Mouse (Mus musculus): ENCODE measurements around the gene Adam30.
"Not testable (repeated sequence)": the region's sequence is repeated elsewhere in the genome, so short reads cannot be mapped to it uniquely, and the experiment has no call there.

Gene Adam30

GRCm38 (mm10) chr3:98160330-98160729, at the start of gene Adam30:
Adam30 (plus strand) TSS chr3:98160630.
- DNase-seq (ENCODE audit: low read depth, low spot score) = no peak

DNA sequence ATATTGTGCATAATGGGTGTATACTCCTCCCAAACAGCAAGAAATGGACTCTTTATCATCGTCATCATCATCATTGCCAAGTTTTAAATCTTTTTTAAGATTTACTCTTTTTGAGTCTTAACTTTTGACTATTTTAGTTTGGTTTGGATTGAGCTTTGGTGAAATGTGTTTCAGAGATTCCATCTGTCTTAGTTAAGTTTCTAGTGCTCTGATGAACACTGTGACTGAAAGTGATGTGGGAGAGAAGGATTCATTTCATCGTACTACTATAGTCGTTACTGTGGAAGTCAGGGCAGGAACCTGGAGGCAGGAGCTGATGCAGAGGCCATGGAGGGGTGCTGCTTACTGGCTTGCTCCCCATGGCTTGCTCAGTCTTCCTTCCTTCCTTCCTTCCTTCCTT, 42.2 kb upstream of the Adam30 start:
- peak; percentile 23 for DNase-seq (ENCODE audit: low read depth, low spot score)

DNA sequence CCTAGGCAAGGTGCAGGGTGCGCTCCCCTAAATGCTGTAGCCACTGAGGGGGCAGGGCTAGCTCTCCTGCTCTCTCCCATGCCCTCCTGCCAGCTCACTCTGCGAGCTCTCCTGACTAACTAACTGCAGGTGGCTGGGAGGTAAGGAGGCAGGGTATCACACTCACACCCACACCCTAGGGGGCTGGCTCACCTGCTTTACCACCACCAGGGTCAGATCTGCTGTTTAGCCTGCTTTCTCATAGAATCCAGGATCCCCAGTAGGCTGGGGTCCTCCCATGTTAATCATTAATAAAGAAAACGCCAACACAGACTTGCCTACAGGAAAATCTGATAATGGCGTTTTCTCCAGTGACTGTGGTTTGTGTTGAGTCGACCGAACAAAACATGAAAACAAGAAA, 41.1 kb upstream of the Adam30 start:
- no peak for DNase-seq (ENCODE audit: low read depth, low spot score)

DNA sequence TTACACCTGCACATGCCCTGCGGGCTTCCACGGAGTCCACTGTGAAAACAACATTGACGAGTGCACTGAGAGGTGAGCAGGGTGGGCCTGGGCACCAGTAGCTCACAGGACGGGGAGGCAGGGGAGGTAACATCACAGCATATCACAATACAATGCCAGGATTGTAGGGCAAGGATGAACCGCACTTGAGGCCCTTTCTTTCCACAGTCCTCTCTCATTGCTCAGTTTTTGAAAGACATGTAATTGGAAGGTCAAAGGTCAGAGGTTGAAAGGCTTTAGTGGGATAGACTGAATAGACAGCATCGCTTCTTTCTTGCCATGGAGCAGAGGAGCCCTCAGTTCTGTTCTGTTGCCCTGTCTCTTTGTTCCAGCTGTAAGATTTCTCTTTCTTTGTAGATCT, 39.5 kb upstream of the Adam30 start:
- no peak for DNase-seq (ENCODE audit: low read depth, low spot score)

DNA sequence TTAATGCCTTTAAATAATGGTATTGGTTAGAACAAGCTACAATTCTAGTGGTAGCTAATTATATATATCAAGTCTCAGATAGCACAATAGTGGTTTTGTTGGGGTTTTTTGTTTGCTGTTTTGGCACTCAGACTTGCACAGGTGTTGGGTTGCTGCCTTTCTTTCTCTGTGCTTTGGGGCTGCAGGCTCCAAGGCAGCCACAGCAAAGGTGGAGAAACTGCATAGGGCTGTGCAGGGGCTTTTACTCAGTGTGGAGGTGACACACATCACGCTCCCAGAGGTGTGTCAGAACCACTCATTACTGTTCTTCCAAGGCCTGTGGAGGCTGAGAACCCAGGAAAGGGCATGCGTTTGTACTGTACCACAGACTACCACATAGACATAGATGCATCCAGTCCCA, 32.7 kb upstream of the Adam30 start:
- no peak for DNase-seq (ENCODE audit: low read depth, low spot score)

GRCm38 (mm10) chr3:98128716-98129115, 31.7 kb upstream of the Adam30 start:
- DNase-seq (ENCODE audit: low read depth, low spot score) = no peak

GRCm38 (mm10) chr3:98132140-98132539, 28.3 kb upstream of the Adam30 start:
- DNase-seq (ENCODE audit: low read depth, low spot score) = not testable (repeated sequence)

DNA sequence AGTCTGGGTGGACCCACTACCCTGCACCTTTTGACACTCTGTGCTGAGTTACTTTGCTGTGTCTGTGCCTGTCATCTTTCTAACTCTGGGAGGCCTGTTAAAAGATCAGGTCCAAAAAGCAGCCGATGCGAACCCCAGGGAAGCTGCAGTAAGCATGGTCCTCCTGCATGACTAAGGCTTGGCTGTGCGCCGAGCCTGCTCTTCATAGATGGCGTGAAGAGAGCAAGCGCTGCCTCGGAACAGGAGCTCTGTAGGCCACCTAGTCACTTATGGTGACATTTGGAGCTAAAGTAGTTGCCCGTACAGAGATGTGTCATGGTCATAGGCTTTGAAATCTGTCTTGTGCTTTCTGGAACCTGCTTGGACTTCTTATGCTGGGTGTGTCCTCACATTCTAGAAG, 27.8 kb upstream of the Adam30 start:
- DNase-seq (ENCODE audit: low read depth, low spot score) = no peak

GRCm38 (mm10) chr3:98141456-98141855, 19.0 kb upstream of the Adam30 start:
- DNase-seq (ENCODE audit: low read depth, low spot score) = no peak

DNA sequence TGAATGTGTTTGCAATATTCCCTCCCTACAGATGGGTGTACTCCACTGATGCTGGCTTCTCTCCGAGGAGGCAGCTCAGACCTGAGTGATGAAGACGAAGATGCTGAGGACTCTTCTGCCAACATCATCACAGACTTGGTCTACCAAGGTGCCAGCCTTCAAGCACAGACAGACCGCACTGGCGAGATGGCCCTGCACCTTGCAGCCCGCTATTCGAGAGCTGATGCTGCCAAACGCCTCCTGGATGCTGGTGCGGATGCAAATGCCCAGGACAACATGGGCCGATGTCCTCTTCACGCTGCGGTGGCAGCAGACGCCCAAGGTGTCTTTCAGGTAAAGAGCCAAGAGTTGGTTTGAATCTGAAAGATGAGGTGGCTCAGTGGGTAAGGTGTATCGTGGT, 17.6 kb upstream of the Adam30 start:
- no peak for DNase-seq (ENCODE audit: low read depth, low spot score)

- no peak for DNase-seq (ENCODE audit: low read depth, low spot score)
These were observed 15.2 kb upstream of the Adam30 start for GRCm38 (mm10) chr3:98145204-98145603.

GRCm38 (mm10) chr3:98146471-98147410, 13.7 kb upstream of the Adam30 start:
- DNase-seq (ENCODE audit: low read depth, low spot score) = no peak

DNA sequence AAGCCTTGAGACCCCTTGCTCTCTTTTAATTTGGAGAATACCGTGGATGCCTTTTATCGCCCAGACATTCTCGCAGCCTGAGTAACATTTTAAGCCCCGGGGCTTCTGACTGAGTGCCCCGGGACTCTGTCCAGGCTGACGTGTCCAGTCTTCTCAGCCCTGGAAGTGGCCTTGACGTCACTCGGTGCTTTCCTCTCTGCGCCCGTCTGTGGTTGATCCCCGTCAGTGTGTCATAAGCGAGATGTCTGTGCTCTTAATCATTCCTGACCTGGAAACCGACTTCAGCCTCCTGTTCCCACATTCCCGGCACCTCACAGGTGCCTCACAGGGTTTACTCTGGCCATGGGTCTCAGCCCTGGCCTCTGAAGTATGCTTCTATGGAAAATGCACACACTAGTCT, 12.7 kb upstream of the Adam30 start:
- no peak for DNase-seq (ENCODE audit: low read depth, low spot score)

- DNase-seq (ENCODE audit: low read depth, low spot score) = no peak
These were observed 10.5 kb upstream of the Adam30 start for GRCm38 (mm10) chr3:98149881-98150280.

DNA sequence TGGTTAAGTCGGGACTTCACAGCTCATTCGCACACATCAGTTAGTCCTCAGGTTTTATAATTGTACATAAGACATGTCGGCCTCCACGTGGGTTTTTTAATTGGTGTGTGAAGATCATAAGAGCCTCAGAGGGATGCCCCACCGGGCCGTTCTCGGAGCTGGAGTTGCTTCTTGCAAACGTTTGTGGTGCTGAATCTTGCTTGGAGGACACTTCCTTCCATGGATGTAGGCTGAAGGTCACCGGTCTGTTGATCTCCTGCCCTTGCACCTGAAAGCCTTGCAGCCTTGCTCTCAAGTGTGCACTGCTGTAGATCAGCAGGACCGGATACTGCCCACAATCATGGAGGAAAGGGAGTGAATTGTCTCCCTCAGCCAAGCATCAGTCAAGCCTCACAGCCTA, 9.4 kb upstream of the Adam30 start:
- no peak for DNase-seq (ENCODE audit: low read depth, low spot score)

GRCm38 (mm10) chr3:98153460-98153859, 7.0 kb upstream of the Adam30 start:
- DNase-seq (ENCODE audit: low read depth, low spot score) = no peak

- DNase-seq (ENCODE audit: low read depth, low spot score) = no peak
These were observed 4.3 kb upstream of the Adam30 start for GRCm38 (mm10) chr3:98156158-98156557.

- no peak for DNase-seq (ENCODE audit: low read depth, low spot score)
These were observed 3.4 kb upstream of the Adam30 start for GRCm38 (mm10) chr3:98157073-98157472.

GRCm38 (mm10) chr3:98157585-98157984, 2.8 kb upstream of the Adam30 start:
- no peak for DNase-seq (ENCODE audit: low read depth, low spot score)

DNA sequence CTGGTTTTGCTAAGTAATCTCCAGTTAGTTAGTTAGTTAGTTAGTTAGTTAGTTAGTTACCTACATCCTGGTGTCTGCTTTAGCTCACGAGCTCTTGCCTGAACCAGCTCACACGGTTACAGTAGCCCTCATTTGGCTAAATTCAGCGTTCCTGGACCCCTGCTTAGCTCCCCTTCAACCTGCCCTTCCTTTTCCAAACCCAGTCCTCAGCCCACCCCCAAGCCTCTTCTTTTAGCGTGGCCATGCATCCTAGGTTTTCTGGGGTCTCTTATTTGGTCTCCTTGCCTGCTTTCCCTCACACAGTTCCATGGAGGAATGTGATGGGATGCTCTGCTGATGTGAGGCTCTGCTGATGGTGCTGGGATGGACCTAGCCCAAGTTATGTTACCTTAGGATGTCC, 1.8 kb upstream of the Adam30 start:
- DNase-seq (ENCODE audit: low read depth, low spot score) = no peak

DNA sequence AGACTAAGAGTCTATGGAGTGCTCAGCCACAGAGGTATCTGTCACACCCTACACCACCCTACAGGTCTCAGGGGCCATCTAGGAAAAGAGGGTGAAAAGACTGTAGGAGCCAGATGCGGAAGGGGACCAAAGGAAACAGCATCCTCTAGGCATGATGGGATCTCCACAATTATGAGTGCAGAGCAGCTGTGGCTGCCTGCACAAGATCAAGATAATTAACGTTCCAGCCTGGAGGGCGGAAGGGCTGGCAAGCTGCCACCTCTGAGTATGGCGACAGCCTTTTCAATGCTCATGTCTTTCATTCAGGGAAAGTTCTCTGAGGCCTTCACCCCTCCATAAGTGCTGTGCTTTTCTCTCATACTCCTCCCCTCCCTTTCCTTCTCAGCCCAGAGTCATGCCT, 1.1 kb upstream of the Adam30 start:
- no peak for DNase-seq (ENCODE audit: low read depth, low spot score)

DNA sequence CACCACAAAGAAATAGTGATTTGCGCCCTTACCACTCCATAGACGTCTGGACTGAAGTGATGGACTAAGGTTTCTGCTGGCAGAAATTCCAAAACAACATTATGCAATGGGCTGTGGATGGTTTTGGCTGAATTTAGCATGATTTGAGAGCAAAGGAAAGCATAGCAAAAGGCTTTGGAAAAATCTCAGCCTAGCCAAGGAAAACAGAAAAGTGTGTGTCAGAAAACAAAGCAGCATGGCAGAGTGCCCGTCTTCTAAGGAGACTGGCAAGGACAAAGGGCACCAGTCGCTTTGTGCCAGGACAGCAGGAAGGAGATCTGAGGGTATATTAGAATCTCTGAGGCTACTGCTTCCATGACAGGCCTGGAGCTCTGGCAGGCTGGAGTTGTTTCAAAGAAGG, 17.9 kb downstream of the Adam30 start:
- no peak for DNase-seq (ENCODE audit: low read depth, low spot score)

- no peak for DNase-seq (ENCODE audit: low read depth, low spot score)
These were observed 20.4 kb downstream of the Adam30 start for GRCm38 (mm10) chr3:98180805-98181204.

All from telencephalon, adult 2 months (tissue).